Mouse (Mus musculus): ENCODE measurements at regions not wholly inside any gene's neighbourhood (a gene's known extent, or its start where the extent isn't known, plus 50 kb on each side); places are given as distances from the start of the nearest gene placed in this dataset.

- Histone ChIP-seq H3K9me3 (replicated peaks) (no peaks in the 10 kb centered on the region), H3K4me2 (no peak overlapping the region), H3K27ac (no peak overlapping the region), H3K27me3 (no peaks in the 10 kb centered on the region), H3K9ac (no peak overlapping the region), H3K4me3 (no peak overlapping the region), H3K36me3 (ENCODE audit: poor library complexity, severe bottlenecking) (no peaks in the 10 kb centered on the region), H3K4me1 (no peaks in the 10 kb centered on the region; the same call in 1 of the 2 replicates)
- ATAC-seq: peak; percentile 43; the same call in 1 of the 2 replicates
- 88% methylated on average over 3 of the region's 3 CpGs for WGBS
Measured at GRCm38 (mm10) chr4:105555941-105556340, 233.7 kb upstream of the Gm12728 start.

GRCm38 (mm10) chr4:105557396-105557795 lies 232.3 kb upstream of the Gm12728 start:
- ATAC-seq: no peak

GRCm38 (mm10) chr4:105560055-105560454 lies 229.6 kb upstream of the Gm12728 start:
- H3K9me3 ChIP-seq (replicated peaks): no peaks in the 10 kb centered on the region
- ATAC-seq: no peak
- no peak overlapping the region for H3K4me3 ChIP-seq
- peaks cover 3% of the 10 kb centered on the region; the same call in 1 of the 2 replicates for H3K4me1 ChIP-seq
- H3K9ac ChIP-seq: no peak overlapping the region
- no peak overlapping the region for H3K4me2 ChIP-seq
- no peak overlapping the region for H3K27ac ChIP-seq
- no peaks in the 10 kb centered on the region for H3K27me3 ChIP-seq
- WGBS: 84% methylated on average over 3 of the region's 3 CpGs
- H3K36me3 ChIP-seq (ENCODE audit: poor library complexity, severe bottlenecking): no peaks in the 10 kb centered on the region

More at GRCm38 (mm10) chr4:105557396-105557795, 232.3 kb upstream of the Gm12728 start:
- no peaks in the 10 kb centered on the region for H3K27me3 ChIP-seq
- no peaks in the 10 kb centered on the region for H3K36me3 ChIP-seq (ENCODE audit: poor library complexity, severe bottlenecking)
- 95% methylated on average over 2 of the region's 2 CpGs for WGBS
- no peaks in the 10 kb centered on the region for H3K9me3 ChIP-seq (replicated peaks)
- H3K9ac ChIP-seq: no peak overlapping the region
- H3K4me3 ChIP-seq: no peak overlapping the region
- no peak overlapping the region for H3K4me2 ChIP-seq
- H3K4me1 ChIP-seq: no peaks in the 10 kb centered on the region; the same call in 1 of the 2 replicates
- no peak overlapping the region for H3K27ac ChIP-seq

GRCm38 (mm10) chr4:105560781-105561180 lies 228.9 kb upstream of the Gm12728 start:
- peaks cover 3% of the 10 kb centered on the region; the same call in 1 of the 2 replicates for H3K4me1 ChIP-seq
- 81% methylated on average over 3 of the region's 3 CpGs for WGBS

GRCm38 (mm10) chr4:105561611-105562010 lies 228.1 kb upstream of the Gm12728 start:
- ATAC-seq: no peak
- H3K4me3 ChIP-seq: no peak overlapping the region
- no peak overlapping the region for H3K27ac ChIP-seq
- no peaks in the 10 kb centered on the region for H3K27me3 ChIP-seq
- 69% methylated on average over 3 of the region's 3 CpGs for WGBS
- H3K36me3 ChIP-seq (ENCODE audit: poor library complexity, severe bottlenecking): no peaks in the 10 kb centered on the region
- peaks cover 3% of the 10 kb centered on the region; the same call in 1 of the 2 replicates for H3K4me1 ChIP-seq
- H3K9ac ChIP-seq: no peak overlapping the region
- H3K4me2 ChIP-seq: no peak overlapping the region
- no peaks in the 10 kb centered on the region for H3K9me3 ChIP-seq (replicated peaks)

More at GRCm38 (mm10) chr4:105560781-105561180, 228.9 kb upstream of the Gm12728 start:
- no peaks in the 10 kb centered on the region for H3K36me3 ChIP-seq (ENCODE audit: poor library complexity, severe bottlenecking)
- no peak overlapping the region for H3K4me3 ChIP-seq
- ATAC-seq: no peak
- H3K9me3 ChIP-seq (replicated peaks): no peaks in the 10 kb centered on the region
- no peak overlapping the region for H3K9ac ChIP-seq
- no peaks in the 10 kb centered on the region for H3K27me3 ChIP-seq
- H3K4me2 ChIP-seq: no peak overlapping the region
- H3K27ac ChIP-seq: no peak overlapping the region

- no peaks in the 10 kb centered on the region for H3K27me3 ChIP-seq
- no peaks in the 10 kb centered on the region for H3K36me3 ChIP-seq (ENCODE audit: poor library complexity, severe bottlenecking)
- no peak overlapping the region for H3K4me3 ChIP-seq
- ATAC-seq: no peak
- H3K9ac ChIP-seq: no peak overlapping the region
- H3K4me2 ChIP-seq: no peak overlapping the region
- no peaks in the 10 kb centered on the region for H3K9me3 ChIP-seq (replicated peaks)
- H3K27ac ChIP-seq: no peak overlapping the region
- 75% methylated on average over 7 of the region's 7 CpGs for WGBS
- peaks cover 3% of the 10 kb centered on the region; the same call in 1 of the 2 replicates for H3K4me1 ChIP-seq
Measured at GRCm38 (mm10) chr4:105565796-105566195, 223.9 kb upstream of the Gm12728 start.

GRCm38 (mm10) chr4:105566513-105567457 lies 222.9 kb upstream of the Gm12728 start:
- H3K4me3 ChIP-seq: no peak overlapping the region
- no peak overlapping the region for H3K27ac ChIP-seq
- no peaks in the 10 kb centered on the region for H3K36me3 ChIP-seq (ENCODE audit: poor library complexity, severe bottlenecking)
- WGBS: 77% methylated on average over 8 of the region's 8 CpGs
- no peak overlapping the region for H3K9ac ChIP-seq
- no peak for ATAC-seq
- peaks cover 3% of the 10 kb centered on the region; the same call in 1 of the 2 replicates for H3K4me1 ChIP-seq
- H3K27me3 ChIP-seq: no peaks in the 10 kb centered on the region
- H3K9me3 ChIP-seq (replicated peaks): no peaks in the 10 kb centered on the region
- no peak overlapping the region for H3K4me2 ChIP-seq

GRCm38 (mm10) chr4:105569671-105570070 lies 220.0 kb upstream of the Gm12728 start:
- WGBS: 95% methylated on average over 1 of the region's 1 CpGs
- no peak overlapping the region for H3K4me2 ChIP-seq
- H3K36me3 ChIP-seq (ENCODE audit: poor library complexity, severe bottlenecking): no peaks in the 10 kb centered on the region
- H3K27me3 ChIP-seq: no peaks in the 10 kb centered on the region
- ATAC-seq: no peak
- no peaks in the 10 kb centered on the region for H3K4me1 ChIP-seq
- H3K9me3 ChIP-seq (replicated peaks): no peaks in the 10 kb centered on the region
- H3K27ac ChIP-seq: no peak overlapping the region
- H3K9ac ChIP-seq: no peak overlapping the region
- no peak overlapping the region for H3K4me3 ChIP-seq

GRCm38 (mm10) chr4:105575550-105575949 lies 214.1 kb upstream of the Gm12728 start:
- H3K36me3 ChIP-seq (ENCODE audit: poor library complexity, severe bottlenecking): no peaks in the 10 kb centered on the region
- no peak overlapping the region for H3K4me2 ChIP-seq
- WGBS: 97% methylated on average over 2 of the region's 2 CpGs
- no peak for ATAC-seq
- H3K4me3 ChIP-seq: no peak overlapping the region
- no peak overlapping the region for H3K27ac ChIP-seq
- H3K9ac ChIP-seq: no peak overlapping the region
- no peaks in the 10 kb centered on the region for H3K9me3 ChIP-seq (replicated peaks)
- H3K27me3 ChIP-seq: no peaks in the 10 kb centered on the region
- no peaks in the 10 kb centered on the region for H3K4me1 ChIP-seq

- H3K4me2 ChIP-seq: no peak overlapping the region
- no peak for ATAC-seq
Measured at GRCm38 (mm10) chr4:105580987-105581386, 208.7 kb upstream of the Gm12728 start.

GRCm38 (mm10) chr4:105584329-105584925 lies 205.2 kb upstream of the Gm12728 start:
- Histone ChIP-seq H3K9me3 (replicated peaks) (no peaks in the 10 kb centered on the region), H3K4me1 (no peaks in the 10 kb centered on the region), H3K27me3 (no peaks in the 10 kb centered on the region), H3K36me3 (ENCODE audit: poor library complexity, severe bottlenecking) (no peaks in the 10 kb centered on the region), H3K9ac (no peak overlapping the region), H3K27ac (no peak overlapping the region), H3K4me3 (no peak overlapping the region), H3K4me2 (no peak overlapping the region)
- WGBS: 76% methylated on average over 10 of the region's 10 CpGs
- no peak for ATAC-seq

More at GRCm38 (mm10) chr4:105580987-105581386, 208.7 kb upstream of the Gm12728 start:
- WGBS: 89% methylated on average over 7 of the region's 7 CpGs
- H3K4me1 ChIP-seq: no peaks in the 10 kb centered on the region
- no peak overlapping the region for H3K27ac ChIP-seq
- H3K9me3 ChIP-seq (replicated peaks): no peaks in the 10 kb centered on the region
- no peak overlapping the region for H3K9ac ChIP-seq
- no peaks in the 10 kb centered on the region for H3K27me3 ChIP-seq
- H3K36me3 ChIP-seq (ENCODE audit: poor library complexity, severe bottlenecking): no peaks in the 10 kb centered on the region
- no peak overlapping the region for H3K4me3 ChIP-seq

- H3K9ac ChIP-seq: no peak overlapping the region
- no peaks in the 10 kb centered on the region for H3K27me3 ChIP-seq
- no peak for ATAC-seq
- H3K4me1 ChIP-seq: no peaks in the 10 kb centered on the region
- 67% methylated on average over 1 of the region's 1 CpGs for WGBS
- H3K36me3 ChIP-seq (ENCODE audit: poor library complexity, severe bottlenecking): no peaks in the 10 kb centered on the region
- H3K9me3 ChIP-seq (replicated peaks): no peaks in the 10 kb centered on the region
- no peak overlapping the region for H3K27ac ChIP-seq
- H3K4me3 ChIP-seq: no peak overlapping the region
- no peak overlapping the region for H3K4me2 ChIP-seq
Measured at GRCm38 (mm10) chr4:105603661-105604060, 186.0 kb upstream of the Gm12728 start.
